Mouse (Mus musculus): ENCODE results near the gene Rfc1.

DNA sequence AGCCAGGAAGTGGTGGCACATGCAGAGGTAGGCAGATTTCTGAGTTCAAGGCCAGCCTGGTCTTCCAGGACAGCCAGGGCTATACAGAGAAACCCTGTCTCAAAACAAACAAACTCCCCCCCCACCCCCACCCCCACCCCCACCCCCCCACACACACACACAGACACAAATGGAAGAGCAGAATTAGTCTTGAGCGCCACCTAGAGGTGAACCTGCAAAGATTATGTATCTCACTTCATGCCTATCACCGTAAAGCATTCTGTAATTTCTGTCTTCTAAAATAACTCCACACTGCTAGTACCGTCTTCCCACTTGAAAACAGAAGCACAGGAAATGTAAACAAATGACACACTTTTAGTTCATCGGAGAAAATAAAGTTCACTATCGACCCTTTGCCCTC, 92.7 kb downstream of the Rfc1 start:
- TF ChIP-seq CTCF (IDR thresholded peaks at IDR 0.05; ENCODE audit: low read depth, low read length) (peak; percentile 48), POLR2A (IDR thresholded peaks at IDR 0.05; ENCODE audit: extremely low read depth, insufficient read depth, low read length) (no peak)
